Mouse (Mus musculus) C2C12 (cell line): ENCODE data around the gene Lrrn4cl.

Experiments
- CEBPB ChIP-seq: IDR thresholded peaks from one replicate; pipeline ENCODE4 v1.6.1; 2011; ENCODE audit warnings: low read depth, mild to moderate bottlenecking, control low read depth, moderate library complexity
- CTCF ChIP-seq: IDR thresholded peaks from one replicate; pipeline ENCODE4 v1.5.1; 2011; ENCODE audit not compliant: control insufficient read depth, insufficient read depth, insufficient read length
- FOSL1 ChIP-seq: IDR thresholded peaks from one replicate; pipeline ENCODE4 v1.8.0; 2011; ENCODE audit warnings: mild to moderate bottlenecking, low read length; ENCODE audit not compliant: poor library complexity, insufficient read depth, severe bottlenecking
- MAX ChIP-seq: IDR thresholded peaks from one replicate; pipeline ENCODE4 v1.6.1; 2011; ENCODE audit warnings: mild to moderate bottlenecking, control low read depth
- MYOD1 ChIP-seq: IDR thresholded peaks from one replicate; pipeline ENCODE4 v1.6.1; 2011; ENCODE audit warnings: low read depth; ENCODE audit not compliant: control insufficient read depth, insufficient read length
- USF1 ChIP-seq: IDR thresholded peaks from one replicate; pipeline ENCODE4 v1.6.1; 2011; ENCODE audit warnings: low read depth, mild to moderate bottlenecking, control low read depth, moderate library complexity

- TF ChIP-seq MYOD1 (no peak), CTCF (no peak), MAX (no peak), USF1 (no peak), FOSL1 (no peak), CEBPB (no peak)
Observed at GRCm38 (mm10) chr19:8842961-8843360, 7.6 kb upstream of the Lrrn4cl start.
